Mouse (Mus musculus) embryonic fibroblast, embryonic 13.5 days (primary cell): Measurements from ENCODE around the gene Hnrnpul1. TPM values are rescaled to one million over a fixed set of nuclear protein-coding genes. Genes with fewer than 3 reads are reported as not detected.

ENCODE experiments used
- H3K27ac ChIP-seq: 2 replicates; pipeline ENCODE4 v1.5.1; 2012; ENCODE audit warnings: low read length, control low read depth, inconsistent platforms; ENCODE audit not compliant: insufficient read depth
- H3K4me1 ChIP-seq: 2 replicates; pipeline ENCODE4 v1.6.1; 2011; ENCODE audit warnings: low read length; ENCODE audit not compliant: control insufficient read depth, insufficient read depth
- H3K4me3 ChIP-seq: 2 replicates; pipeline ENCODE4 v1.5.1; 2011; ENCODE audit warnings: mild to moderate bottlenecking, control low read depth, low read length; ENCODE audit not compliant: insufficient read depth
- CTCF ChIP-seq: IDR thresholded peaks from 2 replicates; pipeline ENCODE4 v1.5.1; 2011; ENCODE audit warnings: mild to moderate bottlenecking, control low read depth, low read length, moderate library complexity, borderline replicate concordance; ENCODE audit not compliant: insufficient read depth
- POLR2A ChIP-seq: IDR thresholded peaks from 2 replicates; pipeline ENCODE4 v1.6.1; 2011; ENCODE audit warnings: low read depth, mild to moderate bottlenecking, control low read depth, low read length, moderate library complexity
- polyA plus RNA-seq: library from polyadenylated mRNA; stranded (reverse); fragments of >200 nt; gene quantifications from 2 replicates; pipeline ENCODE4 v1.2.4, GENCODE M21; 2011; ENCODE audit warnings: low read depth; ENCODE audit not compliant: missing spikeins, insufficient read length

Gene Hnrnpul1
- polyA plus RNA-seq, 1 experiment: 155 TPM

DNA sequence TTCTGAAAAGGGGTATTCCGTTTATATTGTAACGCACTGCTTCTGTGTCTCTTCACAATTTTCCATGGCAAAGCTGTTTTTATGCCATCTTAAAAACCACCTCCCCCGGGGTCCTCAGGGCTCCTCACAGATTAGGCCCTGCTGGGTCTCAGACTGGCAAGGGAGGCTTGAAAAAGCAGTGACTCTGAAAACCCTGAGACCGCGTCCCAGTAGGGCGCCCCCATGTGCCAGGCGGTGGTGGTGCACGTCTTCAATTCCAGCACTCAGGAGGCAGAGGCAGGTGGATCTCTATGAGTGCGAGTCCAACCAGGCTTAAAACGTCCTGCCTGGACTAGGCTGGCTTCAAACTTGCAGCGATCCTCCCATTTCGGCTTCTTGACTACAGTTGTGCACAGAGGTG is 53.8 kb downstream of the Hnrnpul1 start:
- no peak overlapping the region for H3K4me3 ChIP-seq
- 0 out of 2 replicates have a peak, but pooled peaks cover 5% of the 10 kb centered on the region for H3K4me1 ChIP-seq
- H3K27ac ChIP-seq: no peak overlapping the region
- TF ChIP-seq POLR2A (no peak), CTCF (no peak)

DNA sequence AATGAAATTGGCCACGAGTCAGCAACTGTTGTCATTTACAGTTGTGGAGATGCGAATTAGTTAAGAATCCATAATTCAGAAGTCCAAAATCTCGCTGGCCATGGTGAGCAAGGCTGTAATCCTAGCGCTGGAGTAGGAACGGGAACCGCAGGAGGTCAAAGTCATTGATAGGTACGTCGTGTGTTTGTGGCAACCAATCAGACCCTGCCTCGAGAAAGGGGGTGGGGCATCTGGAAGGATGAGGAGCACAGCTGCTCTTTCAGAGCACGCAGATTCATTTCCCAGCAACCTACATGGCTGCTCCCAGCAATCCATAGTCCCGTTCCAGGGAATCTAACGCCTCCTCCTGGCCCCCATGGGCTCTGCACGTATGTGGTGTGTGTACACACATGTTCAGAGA is 54.7 kb downstream of the Hnrnpul1 start:
- TF ChIP-seq CTCF (no peak), POLR2A (no peak)
- H3K27ac ChIP-seq: no peak overlapping the region
- no peak overlapping the region for H3K4me3 ChIP-seq

DNA sequence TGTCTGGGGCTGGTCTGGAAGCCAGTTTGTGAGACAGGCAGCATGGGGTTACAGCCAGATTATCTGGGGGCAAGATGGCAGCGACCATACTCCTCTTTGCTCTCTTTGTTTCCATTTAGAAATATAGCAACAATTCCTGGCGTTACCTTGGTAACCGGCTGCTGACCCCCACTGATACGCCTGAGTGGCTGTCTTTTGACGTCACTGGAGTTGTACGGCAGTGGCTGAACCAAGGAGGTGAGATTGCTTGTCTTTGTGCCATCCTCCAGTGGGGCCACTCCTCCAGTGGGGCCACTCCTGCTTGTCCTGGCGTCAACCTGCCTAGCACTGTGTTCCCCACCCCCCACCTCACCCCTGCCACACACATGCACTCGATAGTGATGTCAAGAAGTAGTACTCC is 60.5 kb downstream of the Hnrnpul1 start:
- H3K4me1 ChIP-seq: no peaks in the 10 kb centered on the region
- H3K27ac ChIP-seq: no peak overlapping the region
- TF ChIP-seq POLR2A: no peak
- TF ChIP-seq CTCF: no peak
- H3K4me3 ChIP-seq: no peak overlapping the region

More for the DNA sequence above, 54.7 kb downstream of the Hnrnpul1 start:
- H3K4me1 ChIP-seq: no peaks in the 10 kb centered on the region

DNA sequence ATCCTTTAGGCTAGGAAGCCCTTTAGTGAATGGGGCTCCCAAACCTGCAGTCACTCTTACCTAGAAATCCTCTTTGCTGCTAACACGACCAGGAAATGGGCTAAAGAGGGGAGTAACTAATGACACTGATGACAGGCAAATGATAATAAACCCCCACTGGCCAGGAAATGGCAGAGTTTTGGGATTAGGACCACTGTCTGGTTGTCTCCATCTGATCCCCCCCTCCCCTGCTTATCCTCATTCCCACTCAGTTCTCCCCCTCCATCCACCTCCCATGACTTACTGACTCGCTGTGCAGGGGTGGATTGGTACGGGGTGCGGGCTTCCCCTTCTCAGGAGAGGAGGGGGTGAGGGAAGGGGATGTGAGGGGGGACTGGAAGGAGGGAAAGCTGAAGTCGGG is 64.5 kb downstream of the Hnrnpul1 start:
- Histone ChIP-seq H3K4me1 (no peaks in the 10 kb centered on the region), H3K27ac (no peak overlapping the region; the same call in 1 of the 2 replicates), H3K4me3 (peak overlapping the region; percentile 94; the same call in 1 of the 2 replicates)
- TF ChIP-seq CTCF (no peak), POLR2A (no peak)

DNA sequence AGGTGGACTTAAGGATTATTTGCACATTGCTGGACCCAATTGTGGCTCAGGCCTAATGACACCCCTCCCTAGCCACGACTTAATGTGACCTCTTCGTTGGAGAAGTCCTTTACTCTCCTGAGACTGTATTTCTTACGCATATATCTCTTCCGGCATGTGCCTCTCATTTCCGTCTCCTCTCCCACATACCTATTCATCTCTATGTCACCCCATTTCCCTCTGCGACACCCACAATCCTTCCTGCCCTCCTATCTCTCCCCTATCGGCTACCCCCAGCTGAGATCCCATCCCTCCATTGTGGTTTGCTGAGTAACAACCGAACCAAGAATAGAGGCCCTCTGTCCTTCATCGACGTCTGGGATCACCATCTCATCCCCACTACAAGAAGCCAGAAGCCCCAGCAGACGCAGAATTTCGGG is 64.9 kb downstream of the Hnrnpul1 start:
- H3K27ac ChIP-seq: peak overlapping the region; percentile 22
- TF ChIP-seq CTCF (no peak), POLR2A (no peak)
- no peaks in the 10 kb centered on the region for H3K4me1 ChIP-seq
- peak overlapping the region; percentile 94 for H3K4me3 ChIP-seq

DNA sequence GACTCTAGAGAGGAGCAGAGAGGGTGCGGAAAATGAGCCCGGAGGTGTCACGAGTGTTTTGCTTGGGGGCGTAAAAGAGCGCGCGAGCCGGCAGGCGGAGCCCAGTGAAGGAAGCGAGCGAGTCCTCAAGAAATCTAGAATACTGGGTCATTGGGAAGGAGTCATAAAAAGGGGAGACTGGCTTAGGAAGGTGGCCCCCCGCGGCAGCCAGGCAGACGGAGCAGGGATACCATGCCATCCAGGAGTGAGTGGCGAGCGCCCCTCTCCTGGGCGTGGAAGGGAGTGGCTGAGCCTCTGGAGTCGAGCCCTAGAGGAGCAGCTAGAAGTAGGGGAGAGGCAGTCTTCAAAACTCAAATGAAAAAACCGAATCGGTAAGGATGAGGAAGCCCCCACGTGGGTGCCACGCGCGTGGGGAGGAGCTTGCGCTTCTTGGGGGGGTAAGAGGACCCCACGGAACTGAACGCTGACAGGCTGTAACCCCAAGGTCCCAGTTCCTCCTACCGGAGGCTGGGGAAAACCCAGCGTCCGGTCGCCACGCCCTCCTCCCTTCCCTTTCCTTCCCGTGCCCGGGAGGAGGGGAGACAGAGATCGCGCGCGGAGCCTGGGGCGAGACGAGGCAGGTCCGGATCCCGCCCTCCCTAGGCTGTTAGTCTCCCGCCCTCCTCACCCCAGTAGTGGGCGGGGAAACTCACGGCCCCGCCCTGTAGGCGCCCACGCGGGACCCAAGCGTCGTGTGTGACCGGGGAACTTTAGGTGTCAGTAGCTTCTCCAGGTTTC is 65.6 kb downstream of the Hnrnpul1 start:
- TF ChIP-seq POLR2A: peak; percentile 43; the same call in 1 of the 2 replicates
- no peak for TF ChIP-seq CTCF
- Histone ChIP-seq H3K4me1 (no peaks in the 10 kb centered on the region), H3K4me3 (peak overlapping the region; percentile 94), H3K27ac (peak overlapping the region; percentile 55)

DNA sequence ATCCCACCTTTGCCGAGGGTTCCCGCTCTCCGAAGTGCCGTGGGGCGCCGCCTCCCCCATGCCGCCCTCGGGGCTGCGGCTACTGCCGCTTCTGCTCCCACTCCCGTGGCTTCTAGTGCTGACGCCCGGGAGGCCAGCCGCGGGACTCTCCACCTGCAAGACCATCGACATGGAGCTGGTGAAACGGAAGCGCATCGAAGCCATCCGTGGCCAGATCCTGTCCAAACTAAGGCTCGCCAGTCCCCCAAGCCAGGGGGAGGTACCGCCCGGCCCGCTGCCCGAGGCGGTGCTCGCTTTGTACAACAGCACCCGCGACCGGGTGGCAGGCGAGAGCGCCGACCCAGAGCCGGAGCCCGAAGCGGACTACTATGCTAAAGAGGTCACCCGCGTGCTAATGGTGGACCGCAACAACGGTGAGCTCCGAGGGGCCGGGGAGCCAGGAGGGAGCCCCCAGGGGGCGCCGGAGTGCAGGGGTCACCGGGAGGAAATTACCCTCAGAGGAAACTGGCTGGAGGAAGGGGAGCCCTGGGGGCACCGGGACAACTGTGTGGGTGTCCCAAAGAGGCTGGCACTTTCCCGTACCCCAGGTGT is 66.7 kb downstream of the Hnrnpul1 start:
- peak overlapping the region; percentile 94 for H3K4me3 ChIP-seq
- no peaks in the 10 kb centered on the region for H3K4me1 ChIP-seq
- H3K27ac ChIP-seq: peak overlapping the region; percentile 57; the same call in 1 of the 2 replicates
- TF ChIP-seq POLR2A (no peak), CTCF (no peak)

DNA sequence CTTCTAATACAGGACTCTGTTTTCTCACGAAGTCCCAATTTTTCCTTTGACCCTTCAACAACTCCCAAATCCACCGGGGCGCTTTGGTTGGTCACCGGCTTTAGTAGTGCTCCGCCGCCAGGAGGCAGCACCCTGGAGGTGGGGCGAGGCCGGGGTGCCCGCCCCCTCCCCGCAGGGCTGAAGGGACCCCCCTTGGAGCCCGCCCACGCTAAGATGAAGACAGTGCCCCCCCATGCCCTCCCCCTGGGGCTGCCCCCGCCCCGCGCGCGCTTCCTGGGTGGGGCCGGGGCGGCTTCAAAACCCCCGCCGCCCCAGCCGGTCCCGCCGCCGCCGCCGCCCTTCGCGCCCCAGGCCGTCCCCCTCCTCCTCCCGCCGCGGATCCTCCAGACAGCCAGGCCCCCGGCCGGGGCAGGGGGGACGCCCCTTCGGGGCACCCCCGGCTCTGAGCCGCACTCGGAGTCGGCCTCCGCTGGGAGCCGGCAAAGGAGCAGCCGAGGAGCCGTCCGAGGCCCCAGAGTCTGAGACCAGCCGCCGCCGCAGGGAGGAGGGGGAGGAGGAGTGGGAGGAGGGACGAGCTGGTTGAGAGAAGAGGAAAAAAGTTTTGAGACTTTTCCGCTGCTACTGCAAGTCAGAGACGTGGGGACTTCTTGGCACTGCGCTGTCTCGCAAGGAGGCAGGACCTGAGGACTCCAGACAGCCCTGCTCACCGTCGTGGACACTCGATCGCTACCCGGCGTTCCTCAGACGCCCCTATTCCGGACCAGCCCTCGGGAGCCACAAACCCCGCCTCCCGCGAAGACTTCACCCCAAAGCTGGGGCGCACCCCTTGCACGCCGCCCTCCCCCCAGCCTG is 67.7 kb downstream of the Hnrnpul1 start, which contains the start of gene Tgfb1:
Tgfb1 (plus strand) TSS at position 323 of the 852 bp plus-strand sequence.
- peak within 1 kb of the TSS; percentile 57 for H3K27ac ChIP-seq
- no peaks in the 10 kb centered on the region for H3K4me1 ChIP-seq
- TF ChIP-seq CTCF (0 out of 2 replicates have a peak, but pooled peaks have one; percentile 14), POLR2A (peak; percentile 70)
- H3K4me3 ChIP-seq: peak within 1 kb of the TSS; percentile 94

DNA sequence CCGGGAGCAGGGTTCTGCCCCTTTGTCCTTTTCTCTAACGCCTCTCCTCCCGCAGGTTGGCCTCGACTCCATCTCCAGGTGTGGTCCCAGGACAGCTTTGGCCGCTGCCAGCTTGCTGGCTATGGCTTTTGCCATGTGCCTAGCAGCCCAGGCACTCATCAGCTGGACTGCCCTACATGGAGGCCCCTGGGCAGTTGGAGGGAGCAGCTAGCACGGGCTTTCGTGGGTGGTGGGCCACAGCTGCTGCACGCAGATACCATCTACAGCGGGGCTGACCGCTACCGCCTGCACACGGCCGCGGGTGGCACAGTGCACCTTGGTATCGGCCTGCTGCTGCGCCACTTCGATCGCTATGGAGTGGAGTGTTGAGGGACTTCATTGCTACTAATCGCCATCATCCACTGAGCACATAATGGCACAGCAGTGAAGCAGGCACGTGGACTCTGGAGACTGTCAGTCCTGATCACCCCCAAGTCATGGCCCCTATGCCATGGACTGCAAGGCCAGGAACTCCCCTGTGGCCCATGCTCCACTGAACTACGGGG is 68.6 kb downstream of the Hnrnpul1 start:
- TF ChIP-seq POLR2A (no peak), CTCF (no peak)
- H3K4me3 ChIP-seq: 0 out of 2 replicates have a peak overlapping the region, but pooled peaks have one; percentile 0
- no peak overlapping the region for H3K27ac ChIP-seq
- no peaks in the 10 kb centered on the region for H3K4me1 ChIP-seq
